Mouse (Mus musculus) stomach, postnatal 0 days (tissue): ENCODE results near the gene Nfia. TPM values are rescaled to one million over a fixed set of nuclear protein-coding genes. Genes with fewer than 3 reads are reported as not detected.

Experiments used
- ATAC-seq: fragments of 200-750 bp; cut with Nextera tagmentation; 2 replicates; pipeline ENCODE4 v1.8.0; 2017; ENCODE audit not compliant: low FRiP score, low TSS enrichment
- DNase-seq: peaks from one replicate; pipeline ENCODE4 v3.0.0-alpha.2; 2016; ENCODE audit warnings: low spot score
- H3K27ac ChIP-seq: fragments of 300-500 bp; sonication (generic); replicated peaks from 2 replicates; pipeline ENCODE4 v1.5.1; 2014; ENCODE audit warnings: mild to moderate bottlenecking, control low read depth
- H3K27me3 ChIP-seq: fragments of 300-500 bp; sonication (generic); 2 replicates; pipeline ENCODE4 v1.6.1; 2014; ENCODE audit warnings: low read length; ENCODE audit not compliant: control insufficient read depth, insufficient read depth
- H3K36me3 ChIP-seq: fragments of 300-500 bp; sonication (generic); 2 replicates; pipeline ENCODE4 v1.6.1; 2014; ENCODE audit warnings: low read length, mixed read lengths; ENCODE audit not compliant: control insufficient read depth, insufficient read depth
- H3K4me1 ChIP-seq: fragments of 300-500 bp; sonication (generic); replicated peaks from 2 replicates; pipeline ENCODE4 v1.6.1; 2014; ENCODE audit warnings: antibody characterized with exemption; ENCODE audit not compliant: control insufficient read depth, insufficient read depth
- H3K4me2 ChIP-seq: fragments of 300-500 bp; sonication (generic); replicated peaks from 2 replicates; pipeline ENCODE4 v1.6.1; 2014; ENCODE audit warnings: low read depth, mild to moderate bottlenecking, control low read depth, moderate library complexity
- H3K4me3 ChIP-seq: fragments of 300-500 bp; sonication (generic); 2 replicates; pipeline ENCODE4 v1.5.1; 2014; ENCODE audit warnings: low read depth, low read length, control low read depth
- H3K9ac ChIP-seq: fragments of 300-500 bp; sonication (generic); 2 replicates; pipeline ENCODE4 v1.6.1; 2014; ENCODE audit warnings: mild to moderate bottlenecking, low read length, control low read depth, mixed read lengths
- H3K9me3 ChIP-seq: fragments of 300-500 bp; sonication (generic); 2 replicates; pipeline ENCODE4 v1.6.1; 2016; ENCODE audit warnings: low read length; ENCODE audit not compliant: control insufficient read depth
- CTCF ChIP-seq: IDR thresholded peaks from 2 replicates; pipeline ENCODE4 v1.5.1; 2016; ENCODE audit warnings: antibody characterized with exemption, low read depth, mild to moderate bottlenecking, moderate library complexity
- EP300 ChIP-seq: optimal IDR thresholded peaks from 2 replicates; pipeline ENCODE3; 2016; ENCODE audit warnings: antibody characterized with exemption
- WGBS: fragments of 180-500 bp; shearing (Covaris S2); extraction: QIAGEN DNeasy Blood & Tissue Kit; methylation state at CpG from one replicate; pipeline ENCODE4 v1.1.7; 2014; 5-methylcytosine and 5-hydroxymethylcytosine counted together
- polyA plus RNA-seq: library from polyadenylated mRNA; unstranded; fragments of >200 nt; fragmentation: Nextera tagmentation; extraction: Ambion mirVana; gene quantifications from 2 replicates; pipeline ENCODE4 v1.2.1, GENCODE M21; 2015

Nfia gene
- polyA plus RNA-seq, 1 experiment from 2014 or later: 26.0 TPM

DNA sequence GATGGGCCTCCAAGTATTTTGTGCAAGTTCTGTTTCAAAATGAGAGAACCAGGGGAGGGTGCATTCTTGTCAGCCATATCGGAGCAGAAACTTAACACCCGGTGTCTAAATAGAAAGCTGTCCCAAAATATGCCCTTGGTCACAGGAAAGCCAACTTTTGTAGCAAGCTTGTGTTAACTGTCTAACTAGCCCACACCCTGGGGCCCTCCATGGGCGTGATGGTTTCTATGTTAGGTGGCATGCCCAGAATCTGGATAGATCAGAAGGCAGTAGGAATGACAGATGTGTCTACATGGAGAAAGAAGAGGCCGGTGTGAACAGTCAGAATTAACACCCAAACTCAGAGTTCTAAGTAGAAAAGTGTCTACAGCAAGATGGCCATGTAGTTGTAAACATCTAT lies 282.5 kb downstream of the Nfia start:
- no peak overlapping the region for H3K4me2 ChIP-seq
- H3K27ac ChIP-seq: no peak overlapping the region
- H3K36me3 ChIP-seq: no peaks in the 10 kb centered on the region
- no peaks in the 10 kb centered on the region for H3K9me3 ChIP-seq
- H3K4me3 ChIP-seq: no peak overlapping the region
- no peak overlapping the region for H3K9ac ChIP-seq
- H3K4me1 ChIP-seq: no peaks in the 10 kb centered on the region
- no peak for TF ChIP-seq CTCF
- TF ChIP-seq EP300: no peak
- DNase-seq (no peak), ATAC-seq (no peak)
- H3K27me3 ChIP-seq: no peaks in the 10 kb centered on the region
- 82% methylated on average over 4 of the region's 4 CpGs for WGBS

DNA sequence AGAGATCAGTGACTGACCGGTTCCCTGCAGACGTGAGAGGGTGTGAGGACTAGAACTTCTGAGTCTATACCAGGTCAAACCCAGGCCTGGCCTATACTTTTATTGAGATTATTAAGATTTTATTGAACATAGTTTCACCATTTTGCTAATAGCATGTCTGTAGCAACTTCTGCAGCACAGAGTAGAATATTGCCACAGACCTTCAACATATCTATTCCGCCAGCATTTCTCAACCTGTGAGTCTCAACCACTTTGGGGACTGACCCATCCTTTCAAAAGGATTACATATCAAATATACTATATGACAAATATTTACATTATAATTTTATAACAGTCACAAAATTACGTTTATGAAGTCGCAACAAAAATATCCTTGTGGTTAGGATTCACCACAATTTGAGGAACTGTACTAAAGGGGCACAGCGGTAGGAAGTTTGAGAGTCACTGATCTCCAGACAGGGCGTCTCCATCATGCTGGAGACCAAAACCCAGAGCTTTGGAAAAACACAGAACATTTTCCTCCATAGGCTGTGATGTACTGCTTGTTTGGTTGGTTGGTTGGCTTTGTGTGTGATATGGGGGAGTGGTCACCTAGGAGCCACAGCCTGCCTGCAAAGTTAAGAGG lies 284.0 kb downstream of the Nfia start:
- Histone ChIP-seq H3K27ac (no peak overlapping the region), H3K9me3 (no peaks in the 10 kb centered on the region), H3K4me2 (no peak overlapping the region), H3K9ac (no peak overlapping the region), H3K4me1 (no peaks in the 10 kb centered on the region), H3K4me3 (no peak overlapping the region), H3K36me3 (no peaks in the 10 kb centered on the region), H3K27me3 (no peaks in the 10 kb centered on the region)
- TF ChIP-seq CTCF (no peak), EP300 (no peak)
- 79% methylated on average over 7 of the region's 7 CpGs for WGBS
- no peak for ATAC-seq
- DNase-seq: no peak

DNA sequence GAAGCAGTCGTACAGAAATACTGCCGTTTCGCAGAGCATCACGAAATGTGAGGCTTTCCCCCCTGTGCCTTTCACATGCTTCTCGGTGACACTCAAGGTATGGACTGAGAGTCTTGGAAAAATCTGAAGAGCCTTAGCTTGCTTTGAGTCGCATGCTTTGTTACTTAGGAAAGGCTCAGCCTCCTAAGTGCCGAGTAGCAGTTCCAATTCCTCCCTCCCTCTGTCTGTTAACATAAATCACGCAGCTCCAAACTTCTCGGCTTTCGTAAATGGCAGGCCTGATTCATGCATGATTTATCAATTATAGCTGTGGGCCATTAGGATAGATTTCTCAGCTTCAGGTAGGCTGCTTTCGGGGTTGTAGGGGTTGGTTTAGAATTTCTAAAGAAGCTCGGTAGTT lies 284.7 kb downstream of the Nfia start:
- Histone ChIP-seq H3K9ac (no peak overlapping the region), H3K4me3 (no peak overlapping the region), H3K4me1 (no peaks in the 10 kb centered on the region), H3K9me3 (no peaks in the 10 kb centered on the region), H3K36me3 (no peaks in the 10 kb centered on the region), H3K4me2 (no peak overlapping the region), H3K27ac (no peak overlapping the region), H3K27me3 (no peaks in the 10 kb centered on the region)
- ATAC-seq: no peak
- no peak for DNase-seq
- TF ChIP-seq EP300 (no peak), CTCF (no peak)
- WGBS: 66% methylated on average over 12 of the region's 12 CpGs

DNA sequence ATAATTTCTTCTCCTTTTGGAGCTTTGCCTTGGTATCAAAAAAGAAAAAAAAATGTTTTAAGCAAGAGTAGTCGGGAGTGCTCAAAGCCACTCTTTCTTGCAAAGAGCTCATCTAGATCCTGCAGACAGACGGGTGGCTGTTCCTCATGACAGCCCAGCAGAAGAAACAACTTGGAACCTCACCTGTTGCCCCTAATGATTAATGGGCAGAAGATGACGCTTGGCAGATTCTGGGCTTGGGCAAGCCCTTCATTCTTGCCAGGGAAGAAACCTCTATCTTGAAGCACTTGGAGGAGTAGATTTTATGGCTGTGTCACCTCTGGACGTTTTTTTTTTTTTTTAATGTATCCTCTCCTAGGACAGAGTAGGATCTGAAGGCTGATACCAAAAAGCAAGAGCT lies 285.2 kb downstream of the Nfia start:
- 63% methylated on average over 4 of the region's 4 CpGs for WGBS

GRCm38 (mm10) chr4:98058182-98058581 lies 285.6 kb downstream of the Nfia start:
- Histone ChIP-seq H3K27me3 (no peaks in the 10 kb centered on the region), H3K9ac (no peak overlapping the region), H3K9me3 (no peaks in the 10 kb centered on the region), H3K4me3 (no peak overlapping the region), H3K27ac (no peak overlapping the region), H3K4me2 (no peak overlapping the region), H3K36me3 (no peaks in the 10 kb centered on the region), H3K4me1 (no peaks in the 10 kb centered on the region)
- no peak for ATAC-seq
- DNase-seq: no peak
- no peak for TF ChIP-seq CTCF
- no peak for TF ChIP-seq EP300

More for the DNA sequence above, 285.2 kb downstream of the Nfia start:
- no peaks in the 10 kb centered on the region for H3K4me1 ChIP-seq
- no peak overlapping the region for H3K4me2 ChIP-seq
- H3K27me3 ChIP-seq: no peaks in the 10 kb centered on the region
- ATAC-seq (no peak), DNase-seq (no peak)
- no peak overlapping the region for H3K4me3 ChIP-seq
- no peak overlapping the region for H3K27ac ChIP-seq
- H3K9ac ChIP-seq: no peak overlapping the region
- TF ChIP-seq CTCF (no peak), EP300 (no peak)
- no peaks in the 10 kb centered on the region for H3K9me3 ChIP-seq
- no peaks in the 10 kb centered on the region for H3K36me3 ChIP-seq

DNA sequence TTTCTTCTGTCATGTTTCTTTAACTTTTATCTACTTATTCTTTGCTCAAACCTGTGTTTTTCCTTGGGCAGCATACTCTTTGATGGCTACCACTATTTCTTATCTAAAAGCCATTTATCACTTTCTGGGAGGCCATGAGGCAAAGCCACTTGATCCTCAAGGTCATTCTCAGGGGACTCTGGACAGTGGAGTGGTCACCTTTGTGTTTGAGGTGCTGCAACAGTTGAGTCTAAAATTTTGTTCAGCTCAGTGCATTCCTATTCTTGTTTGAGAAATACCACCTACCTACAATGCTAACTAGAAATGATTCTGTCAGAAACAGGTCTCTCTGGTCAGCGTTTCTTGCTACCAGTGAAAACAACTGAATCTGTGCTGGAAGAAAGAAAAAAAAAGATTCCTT lies 288.1 kb downstream of the Nfia start:
- Histone ChIP-seq H3K4me3 (no peak overlapping the region), H3K9ac (no peak overlapping the region), H3K27me3 (no peaks in the 10 kb centered on the region), H3K27ac (no peak overlapping the region), H3K4me2 (no peak overlapping the region), H3K9me3 (no peaks in the 10 kb centered on the region), H3K36me3 (peaks cover 3% of the 10 kb centered on the region), H3K4me1 (no peaks in the 10 kb centered on the region)
- no peak for DNase-seq
- ATAC-seq: no peak
- WGBS: 34% methylated on average over 1 of the region's 1 CpGs
- no peak for TF ChIP-seq EP300
- TF ChIP-seq CTCF: no peak
